Mouse (Mus musculus) liver, embryonic 14.5 days (tissue): ENCODE data around the gene Sall1.

Experiments used
- CTCF ChIP-seq: IDR thresholded peaks from 2 replicates; pipeline ENCODE4 v1.5.1; 2016; ENCODE audit warnings: antibody characterized with exemption, low read depth, control low read depth
- EP300 ChIP-seq: IDR thresholded peaks from 2 replicates; pipeline ENCODE4 v1.6.1; 2016; ENCODE audit warnings: antibody characterized with exemption, low read depth

GRCm38 (mm10) chr8:89005797-89006196 is 38.2 kb downstream of the Sall1 start:
- no peak for TF ChIP-seq CTCF
- TF ChIP-seq EP300, result no peak
